Mouse (Mus musculus): ENCODE measurements around the gene Cdc20b.

Gene Cdc20b

GRCm38 (mm10) chr13:113094618-113095017 is 59.7 kb downstream of the Cdc20b start:
- DNase-seq (ENCODE audit: low read depth, low spot score), result no peak

- DNase-seq (ENCODE audit: low read depth, low spot score), result peak; percentile 13
These were observed 62.1 kb downstream of the Cdc20b start for GRCm38 (mm10) chr13:113097011-113097410.

GRCm38 (mm10) chr13:113098406-113098805 is 63.5 kb downstream of the Cdc20b start:
- no peak for DNase-seq (ENCODE audit: low read depth, low spot score)

- DNase-seq (ENCODE audit: low read depth, low spot score), result no peak
These were observed 66.0 kb downstream of the Cdc20b start, which contains the start of gene Gzma for GRCm38 (mm10) chr13:113100879-113101278. Gene Gzma (minus strand): TSS chr13:113100981.

- DNase-seq (ENCODE audit: low read depth, low spot score), result no peak
These were observed 66.9 kb downstream of the Cdc20b start for GRCm38 (mm10) chr13:113101804-113102203.

- DNase-seq (ENCODE audit: low read depth, low spot score), result no peak
These were observed 69.8 kb downstream of the Cdc20b start for GRCm38 (mm10) chr13:113104759-113105158.

- no peak for DNase-seq (ENCODE audit: low read depth, low spot score)
These were observed 84.1 kb downstream of the Cdc20b start for GRCm38 (mm10) chr13:113118977-113119376.

- peak; percentile 4 for DNase-seq (ENCODE audit: low read depth, low spot score)
These were observed 85.7 kb downstream of the Cdc20b start for GRCm38 (mm10) chr13:113120324-113121237.

GRCm38 (mm10) chr13:113121326-113121725 is 86.4 kb downstream of the Cdc20b start:
- no peak for DNase-seq (ENCODE audit: low read depth, low spot score)

GRCm38 (mm10) chr13:113129974-113130373 is 95.1 kb downstream of the Cdc20b start:
- DNase-seq (ENCODE audit: low read depth, low spot score), result peak; percentile 78

- DNase-seq (ENCODE audit: low read depth, low spot score), result no peak
These were observed 104.7 kb downstream of the Cdc20b start for GRCm38 (mm10) chr13:113139597-113139996.
